Mouse (Mus musculus) ES-E14 (cell line): ENCODE measurements around the gene Eif5a2.

ENCODE experiments used
- CHD2 ChIP-seq: IDR thresholded peaks from 2 replicates; pipeline ENCODE4 v1.6.1; 2014; ENCODE audit warnings: mild to moderate bottlenecking, low read depth, low read length, inconsistent platforms
- HCFC1 ChIP-seq: IDR thresholded peaks from 2 replicates; pipeline ENCODE4 v1.6.1; 2012; ENCODE audit warnings: low read length, inconsistent platforms, borderline replicate concordance; ENCODE audit not compliant: insufficient read depth
- MAFK ChIP-seq: IDR thresholded peaks from 2 replicates; pipeline ENCODE4 v1.6.1; 2014; ENCODE audit warnings: mild to moderate bottlenecking, low read depth, low read length, inconsistent platforms; ENCODE audit not compliant: insufficient read depth
- ZNF384 ChIP-seq: IDR thresholded peaks from 2 replicates; pipeline ENCODE4 v1.6.1; 2012; ENCODE audit warnings: low read depth, low read length, inconsistent platforms

DNA sequence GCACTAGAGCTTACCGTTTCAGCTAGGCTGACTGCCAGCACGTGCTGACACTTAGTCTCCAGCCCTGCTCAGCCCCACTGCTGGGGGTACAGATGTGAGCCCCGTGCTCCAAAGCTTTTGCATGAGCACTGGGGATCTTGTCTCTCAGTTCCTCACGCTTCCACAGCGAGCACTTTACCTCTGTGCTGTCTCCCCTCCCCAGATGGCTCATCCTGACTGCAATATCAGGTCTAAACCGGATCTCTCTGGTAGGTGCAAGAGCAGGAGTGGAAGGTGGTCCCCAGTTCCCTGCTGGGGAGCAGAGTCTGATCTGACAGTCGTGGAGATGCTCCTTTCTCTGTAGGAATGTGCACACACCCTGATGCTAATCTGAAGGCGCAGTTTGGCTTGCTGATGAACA lies 37.8 kb upstream of the Eif5a2 start:
- no peak for TF ChIP-seq MAFK
- TF ChIP-seq CHD2: no peak
- no peak for TF ChIP-seq HCFC1
- TF ChIP-seq ZNF384: no peak
